Mouse (Mus musculus): ENCODE results near the gene Il2rg. TPM values are rescaled to one million over a fixed set of nuclear protein-coding genes. Genes with fewer than 3 reads are reported as not detected.

Gene Il2rg
- total and polyA plus RNA-seq, 2 experiments: 2.4 to 4.3 TPM

DNA sequence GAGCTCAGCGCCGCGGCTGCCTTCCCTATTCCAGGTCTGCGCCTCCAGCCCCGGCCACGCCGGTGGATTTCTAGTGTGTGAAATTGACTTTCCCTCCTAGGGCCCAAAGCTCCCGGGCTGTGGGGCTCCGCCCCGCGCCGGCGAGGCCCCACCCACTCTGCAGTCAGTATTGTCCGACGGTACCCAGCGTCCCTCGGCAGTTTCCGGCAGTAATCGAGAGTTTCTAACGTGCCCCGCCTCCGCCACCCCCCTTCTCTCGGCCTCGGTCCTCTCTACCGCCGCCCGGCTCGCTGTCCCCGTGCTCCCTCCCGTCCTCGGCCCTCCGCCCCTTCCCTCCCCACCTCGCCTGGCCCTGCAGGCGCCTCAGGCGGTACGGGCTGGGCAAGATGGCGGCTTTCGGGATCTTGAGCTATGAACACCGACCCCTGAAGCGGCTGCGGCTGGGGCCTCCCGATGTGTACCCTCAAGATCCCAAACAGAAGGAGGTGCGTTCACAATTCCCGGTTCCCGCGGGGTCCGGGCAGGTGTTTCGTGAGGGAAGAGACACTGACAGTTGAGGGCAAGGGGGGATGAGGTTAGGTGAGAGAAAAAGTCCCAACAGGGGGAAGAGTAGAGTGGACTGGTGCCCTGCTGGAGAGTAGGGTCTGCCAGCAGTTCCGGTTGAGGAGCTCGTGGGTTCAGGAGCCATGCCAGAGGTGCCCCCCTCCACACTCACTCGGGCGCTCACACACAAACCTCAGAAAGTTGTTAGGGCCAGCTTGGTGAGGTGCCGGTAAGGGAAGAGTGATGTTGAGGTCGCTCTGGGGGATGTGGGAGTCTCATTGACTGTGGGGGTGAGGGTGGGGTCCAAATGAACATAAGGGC, 6.1 kb upstream of the Il2rg start, which contains the start of gene Med12:
Gene Med12, plus strand, starts transcription at position 156 of the 864 bp plus-strand sequence.
- 1% methylated on average over 52 of the region's 54 CpGs for WGBS
- Histone ChIP-seq H3K27ac (replicated peaks; ENCODE audit: insufficient read depth, low read depth, low read length) (peak within 1 kb of the TSS; percentile 57), H3K4me1 (ENCODE audit: control insufficient read depth, insufficient read depth, low read length) (peaks cover 7% of the 10 kb centered on the region), H3K36me3 (ENCODE audit: control insufficient read depth, insufficient read depth, low read length) (peaks cover 10% of the 10 kb centered on the region; the same call in 1 of the 2 replicates), H3K4me3 (ENCODE audit: insufficient read depth, low read depth, low read length) (peak within 1 kb of the TSS; percentile 83), H3K27me3 (ENCODE audit: control insufficient read depth, insufficient read depth, low read length) (no peaks in the 10 kb centered on the region), H3K9ac (ENCODE audit: low read depth, low read length) (peak within 1 kb of the TSS; percentile 79), H3K79me2 (ENCODE audit: control insufficient read depth, insufficient read depth, low read length) (no peaks in the 10 kb centered on the region)
- DNase-seq (ENCODE audit: extremely low read depth, low read depth, low spot score): peak; percentile 78
- no peak for TF ChIP-seq POLR2A (IDR thresholded peaks at IDR 0.05; ENCODE audit: extremely low read depth, insufficient read depth, low read length)
- TF ChIP-seq CTCF (IDR thresholded peaks at IDR 0.05; ENCODE audit: low read depth, low read length): no peak

DNA sequence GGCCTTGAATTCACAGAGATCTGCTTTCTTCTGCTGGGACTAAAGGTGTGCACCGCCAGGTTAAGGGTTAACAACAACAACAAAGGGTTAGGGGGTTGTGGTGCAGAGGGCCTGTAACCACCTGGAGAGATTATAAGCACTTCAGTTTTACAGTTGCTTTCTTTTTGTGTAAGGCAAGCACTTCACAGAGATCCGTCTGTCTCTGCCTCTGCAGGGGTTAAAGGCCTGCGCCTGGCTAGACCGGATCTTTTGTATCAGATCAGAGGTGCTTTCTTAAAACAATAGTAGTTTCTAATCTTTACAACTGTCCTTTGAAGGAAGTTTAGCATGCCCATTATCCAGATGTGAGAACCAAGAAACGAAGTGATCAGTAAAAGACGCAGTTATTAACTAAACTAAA, 5.4 kb upstream of the Il2rg start:
- Histone ChIP-seq H3K27ac (replicated peaks; ENCODE audit: insufficient read depth, low read depth, low read length) (no peak overlapping the region), H3K36me3 (ENCODE audit: control insufficient read depth, insufficient read depth, low read length) (peaks cover 5% of the 10 kb centered on the region; the same call in 1 of the 2 replicates)

DNA sequence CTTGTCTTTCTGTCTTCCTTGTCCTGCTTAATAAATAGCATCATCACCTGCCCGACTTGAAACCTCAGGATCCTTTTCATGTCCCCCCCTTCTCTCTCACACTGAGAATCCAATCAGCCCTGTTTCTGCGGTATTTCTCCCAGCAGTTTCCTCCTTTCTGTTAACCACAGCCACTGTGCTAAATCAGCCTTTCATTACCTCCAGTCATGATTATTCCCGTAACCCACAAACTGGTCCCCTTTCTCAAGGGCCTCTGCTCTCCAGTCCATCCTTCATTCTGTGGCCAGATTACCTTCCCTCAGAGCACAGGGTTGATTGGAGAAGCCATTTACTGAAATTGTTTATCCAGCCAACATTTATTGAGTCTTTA, 685 bp upstream of the Il2rg start, which contains the start of gene Gm20489:
Gene Gm20489, minus strand, starts transcription at position 269 of the 370 bp plus-strand sequence.
- no peaks in the 10 kb centered on the region for H3K79me2 ChIP-seq (ENCODE audit: control insufficient read depth, insufficient read depth, low read length)
- no peak for TF ChIP-seq CTCF (IDR thresholded peaks at IDR 0.05; ENCODE audit: low read depth, low read length)
- no peak for TF ChIP-seq POLR2A (IDR thresholded peaks at IDR 0.05; ENCODE audit: extremely low read depth, insufficient read depth, low read length)
- no peak for DNase-seq (ENCODE audit: extremely low read depth, low read depth, low spot score)
- H3K4me3 ChIP-seq (ENCODE audit: insufficient read depth, low read depth, low read length): peak within 1 kb of the TSS; percentile 15; the same call in 1 of the 2 replicates
- no peak within 1 kb of the TSS for H3K9ac ChIP-seq (ENCODE audit: low read depth, low read length)
- 80% methylated on average over 3 of the region's 3 CpGs for WGBS
- no peaks in the 10 kb centered on the region for H3K36me3 ChIP-seq (ENCODE audit: control insufficient read depth, insufficient read depth, low read length)
- no peaks in the 10 kb centered on the region; the same call in 1 of the 2 replicates for H3K4me1 ChIP-seq (ENCODE audit: control insufficient read depth, insufficient read depth, low read length)
- no peaks in the 10 kb centered on the region for H3K27me3 ChIP-seq (ENCODE audit: control insufficient read depth, insufficient read depth, low read length)
- H3K27ac ChIP-seq (replicated peaks; ENCODE audit: insufficient read depth, low read depth, low read length): no peak within 1 kb of the TSS

More for the DNA sequence above, 5.4 kb upstream of the Il2rg start:
- WGBS: 32% methylated on average over 6 of the region's 6 CpGs
- no peaks in the 10 kb centered on the region for H3K79me2 ChIP-seq (ENCODE audit: control insufficient read depth, insufficient read depth, low read length)
- no peak for TF ChIP-seq CTCF (IDR thresholded peaks at IDR 0.05; ENCODE audit: low read depth, low read length)
- TF ChIP-seq POLR2A (IDR thresholded peaks at IDR 0.05; ENCODE audit: extremely low read depth, insufficient read depth, low read length): no peak
- DNase-seq (ENCODE audit: extremely low read depth, low read depth, low spot score): no peak
- H3K9ac ChIP-seq (ENCODE audit: low read depth, low read length): no peak overlapping the region; the same call in 1 of the 2 replicates
- H3K4me1 ChIP-seq (ENCODE audit: control insufficient read depth, insufficient read depth, low read length): peaks cover 7% of the 10 kb centered on the region
- H3K4me3 ChIP-seq (ENCODE audit: insufficient read depth, low read depth, low read length): peak overlapping the region; percentile 44; the same call in 1 of the 2 replicates
- no peaks in the 10 kb centered on the region for H3K27me3 ChIP-seq (ENCODE audit: control insufficient read depth, insufficient read depth, low read length)

DNA sequence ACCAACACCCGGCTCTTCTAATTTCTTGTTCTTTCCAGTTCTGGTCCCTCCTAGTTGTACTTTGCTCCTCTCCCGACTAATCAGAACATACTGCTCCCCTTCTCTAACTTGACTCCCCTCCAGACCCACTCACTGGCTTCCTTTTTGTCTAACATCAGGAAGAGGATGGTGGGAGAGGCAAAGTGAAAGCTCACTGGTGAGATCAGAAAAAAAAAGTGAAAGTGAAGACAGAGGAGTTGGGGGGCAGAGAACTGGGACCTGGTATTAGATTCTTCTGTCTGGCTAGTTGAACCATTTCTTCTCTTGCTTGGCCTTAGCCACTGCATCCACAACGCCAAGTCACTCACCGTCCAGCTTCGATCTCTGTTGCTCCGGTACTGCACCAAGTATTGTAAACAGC, 1.4 kb downstream of the Il2rg start:
- DNase-seq (ENCODE audit: extremely low read depth, low read depth, low spot score): no peak
- 0 out of 2 replicates have a peak overlapping the region, but pooled peaks have one; percentile 20 for H3K4me3 ChIP-seq (ENCODE audit: insufficient read depth, low read depth, low read length)
- WGBS: 82% methylated on average over 6 of the region's 6 CpGs
- no peaks in the 10 kb centered on the region for H3K79me2 ChIP-seq (ENCODE audit: control insufficient read depth, insufficient read depth, low read length)
- TF ChIP-seq CTCF (IDR thresholded peaks at IDR 0.05; ENCODE audit: low read depth, low read length) (no peak), POLR2A (IDR thresholded peaks at IDR 0.05; ENCODE audit: extremely low read depth, insufficient read depth, low read length) (no peak)
- H3K4me1 ChIP-seq (ENCODE audit: control insufficient read depth, insufficient read depth, low read length): no peaks in the 10 kb centered on the region; the same call in 1 of the 2 replicates
- H3K9ac ChIP-seq (ENCODE audit: low read depth, low read length): no peak overlapping the region
- no peak overlapping the region for H3K27ac ChIP-seq (replicated peaks; ENCODE audit: insufficient read depth, low read depth, low read length)
- H3K27me3 ChIP-seq (ENCODE audit: control insufficient read depth, insufficient read depth, low read length): no peaks in the 10 kb centered on the region
- H3K36me3 ChIP-seq (ENCODE audit: control insufficient read depth, insufficient read depth, low read length): no peaks in the 10 kb centered on the region

DNA sequence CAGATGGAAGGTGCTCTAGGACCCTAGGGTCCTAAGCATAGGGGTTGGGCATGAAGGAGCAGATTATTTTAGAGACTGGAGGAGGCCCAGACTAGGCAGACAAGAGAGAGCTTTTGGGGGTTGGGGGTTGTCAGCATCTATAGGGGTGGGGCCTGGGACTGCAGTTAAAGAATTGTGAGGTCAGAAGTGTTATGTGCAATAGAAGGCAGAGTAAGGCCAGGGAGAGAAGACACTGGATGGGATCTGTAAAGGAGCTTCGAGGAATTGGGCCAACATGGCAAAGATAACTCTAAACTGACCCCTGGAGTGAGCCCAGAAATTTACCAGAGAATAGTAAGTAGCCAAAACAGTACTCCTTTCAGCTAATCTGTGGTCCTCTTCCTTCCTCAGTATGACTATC, 4.2 kb downstream of the Il2rg start, which contains the start of gene Gm614:
Gene Gm614, minus strand, starts transcription at position 101 of the 400 bp plus-strand sequence.
- Histone ChIP-seq H3K36me3 (ENCODE audit: control insufficient read depth, insufficient read depth, low read length) (no peaks in the 10 kb centered on the region), H3K79me2 (ENCODE audit: control insufficient read depth, insufficient read depth, low read length) (no peaks in the 10 kb centered on the region), H3K27me3 (ENCODE audit: control insufficient read depth, insufficient read depth, low read length) (no peaks in the 10 kb centered on the region), H3K27ac (replicated peaks; ENCODE audit: insufficient read depth, low read depth, low read length) (no peak within 1 kb of the TSS), H3K4me1 (ENCODE audit: control insufficient read depth, insufficient read depth, low read length) (no peaks in the 10 kb centered on the region; the same call in 1 of the 2 replicates), H3K4me3 (ENCODE audit: insufficient read depth, low read depth, low read length) (no peak within 1 kb of the TSS), H3K9ac (ENCODE audit: low read depth, low read length) (no peak within 1 kb of the TSS)
- 94% methylated on average over 1 of the region's 1 CpGs for WGBS
- TF ChIP-seq CTCF (IDR thresholded peaks at IDR 0.05; ENCODE audit: low read depth, low read length) (no peak), POLR2A (IDR thresholded peaks at IDR 0.05; ENCODE audit: extremely low read depth, insufficient read depth, low read length) (no peak)
- no peak for DNase-seq (ENCODE audit: extremely low read depth, low read depth, low spot score)
